Mouse (Mus musculus) neural tube, embryonic 13.5 days (tissue): ENCODE results near the gene Sat1. TPM values are rescaled to one million over a fixed set of nuclear protein-coding genes. Genes with fewer than 3 reads are reported as not detected.

ENCODE experiments used
- polyA plus RNA-seq: library from polyadenylated mRNA; unstranded; fragments of >200 nt; fragmentation: Nextera tagmentation; extraction: Ambion mirVana; gene quantifications from 2 replicates; pipeline ENCODE4 v1.2.1, GENCODE M21; 2015

The Sat1 gene
- polyA plus RNA-seq, 1 experiment from 2014 or later = 79.9 TPM

Other genes starting within 250 kb of the Sat1 start
- gene Magea8, start 220.6 kb downstream of the Sat1 start, polyA plus RNA-seq = not detected in 2 replicates
- gene Magea5, start 153.3 kb downstream of the Sat1 start, polyA plus RNA-seq = not detected in 2 replicates
- not detected in 2 replicates for gene Magea1, start 126.7 kb downstream of the Sat1 start, polyA plus RNA-seq
- not detected in 2 replicates for gene Magea2, start 122.8 kb downstream of the Sat1 start, polyA plus RNA-seq
- gene Cldn34b2, start 88.0 kb downstream of the Sat1 start, polyA plus RNA-seq = not detected in 2 replicates
- gene Acot9, start 46.0 kb upstream of the Sat1 start, polyA plus RNA-seq = 42.2 and 46.0 TPM in 2 replicates
- gene Prdx4, start 124.3 kb upstream of the Sat1 start, polyA plus RNA-seq = 109 and 120 TPM in 2 replicates